Mouse (Mus musculus): Measurements from ENCODE around the gene Rhoq. TPM values are rescaled to one million over a fixed set of nuclear protein-coding genes. Genes with fewer than 3 reads are reported as not detected.

The Rhoq gene
- polyA plus RNA-seq, 1 experiment from 2014 or later, result 13.1 TPM

DNA sequence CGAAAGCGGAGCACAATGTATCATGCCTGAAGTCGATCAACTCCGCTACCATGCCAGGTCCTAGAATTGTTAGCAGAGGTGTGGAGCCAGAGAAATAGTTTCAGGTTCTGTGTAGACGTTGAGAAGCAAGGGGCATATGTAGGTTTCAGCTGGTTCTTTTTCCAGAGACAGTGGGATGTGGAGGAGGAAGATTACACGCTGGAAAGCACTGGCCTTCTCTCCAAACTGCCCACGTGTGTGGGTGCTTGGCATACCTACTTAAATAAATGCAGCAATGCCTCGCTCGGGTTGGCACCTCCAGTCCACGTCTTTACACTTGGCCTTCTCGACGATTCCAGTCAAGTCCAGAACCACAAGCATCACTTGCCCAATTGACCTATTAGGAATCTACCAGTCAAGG, 4.2 kb downstream of the Rhoq start:
- ATAC-seq (ENCODE audit: low FRiP score) (no peak), DNase-seq (ENCODE audit: low spot score) (no peak)
- Histone ChIP-seq H3K9ac (ENCODE audit: low read depth, low read length) (no peak overlapping the region), H3K27me3 (ENCODE audit: control insufficient read depth, insufficient read depth, low read length) (no peaks in the 10 kb centered on the region), H3K36me3 (ENCODE audit: control insufficient read depth, insufficient read depth, low read length) (no peaks in the 10 kb centered on the region), H3K4me2 (replicated peaks; ENCODE audit: low read depth, low read length) (no peak overlapping the region), H3K9me3 (ENCODE audit: control insufficient read depth, low read length) (no peaks in the 10 kb centered on the region), H3K27ac (ENCODE audit: low read depth, low read length) (no peak overlapping the region), H3K4me3 (ENCODE audit: low read depth, low read length) (no peak overlapping the region), H3K4me1 (replicated peaks; ENCODE audit: control insufficient read depth, insufficient read depth, low read length) (peaks cover 4% of the 10 kb centered on the region)
- 94% methylated on average over 12 of the region's 12 CpGs for WGBS

DNA sequence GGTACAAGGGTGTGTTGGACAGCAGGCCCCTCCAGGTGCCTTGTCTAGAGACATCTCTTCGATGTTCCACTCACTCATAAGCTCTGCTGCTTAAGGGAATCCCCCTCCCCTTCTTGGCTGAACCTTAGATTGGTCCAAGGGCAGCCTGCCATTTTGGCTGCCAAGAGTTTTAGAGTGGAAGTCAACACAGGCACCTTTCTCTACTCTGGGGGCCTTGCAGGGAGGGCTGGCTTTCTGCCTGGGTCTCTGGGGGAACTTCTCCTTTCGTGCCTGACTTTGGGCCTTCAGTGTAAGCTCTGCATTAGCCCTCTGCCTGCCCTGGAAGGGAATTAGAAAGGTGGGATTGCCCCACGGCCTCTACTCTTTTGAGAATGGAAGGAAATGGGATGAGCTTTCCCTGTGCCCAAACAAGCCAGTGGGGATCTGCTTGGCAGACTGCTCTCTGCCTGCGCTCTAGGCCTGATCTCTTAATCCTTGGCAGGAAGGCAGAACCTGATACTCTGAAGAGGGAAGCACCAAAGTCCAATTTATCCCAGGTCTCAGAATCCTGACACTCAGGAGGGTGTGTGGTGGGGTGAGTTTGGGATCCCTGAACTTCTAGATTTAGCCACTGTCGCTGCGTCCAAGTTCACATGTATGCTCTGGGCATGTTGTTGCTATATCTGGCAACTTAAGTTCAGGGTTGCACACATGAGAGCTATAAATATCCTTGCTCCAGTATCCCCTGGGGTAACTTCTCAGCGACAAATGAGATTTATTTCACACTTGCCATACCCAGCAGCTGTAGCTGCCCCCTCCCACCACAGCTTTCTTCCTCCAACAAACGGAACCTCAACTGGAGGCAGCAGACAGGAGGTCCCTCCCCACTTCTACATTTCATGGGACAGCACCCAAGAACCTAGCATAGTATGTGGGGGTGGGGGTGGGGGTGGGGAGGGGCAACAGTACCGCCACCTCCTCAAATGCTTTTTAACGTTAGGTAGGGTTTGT, 4.9 kb downstream of the Rhoq start:
- H3K36me3 ChIP-seq (ENCODE audit: control insufficient read depth, insufficient read depth, low read length), result no peaks in the 10 kb centered on the region
- WGBS, result 86% methylated on average over 10 of the region's 10 CpGs
- no peaks in the 10 kb centered on the region for H3K9me3 ChIP-seq (ENCODE audit: control insufficient read depth, low read length)
- H3K4me2 ChIP-seq (replicated peaks; ENCODE audit: low read depth, low read length), result no peak overlapping the region
- H3K4me3 ChIP-seq (ENCODE audit: low read depth, low read length), result no peak overlapping the region
- H3K27me3 ChIP-seq (ENCODE audit: control insufficient read depth, insufficient read depth, low read length), result no peaks in the 10 kb centered on the region
- H3K4me1 ChIP-seq (replicated peaks; ENCODE audit: control insufficient read depth, insufficient read depth, low read length), result peaks cover 4% of the 10 kb centered on the region
- DNase-seq (ENCODE audit: low spot score) (no peak), ATAC-seq (ENCODE audit: low FRiP score) (no peak)
- H3K9ac ChIP-seq (ENCODE audit: low read depth, low read length), result no peak overlapping the region
- no peak overlapping the region for H3K27ac ChIP-seq (ENCODE audit: low read depth, low read length)

DNA sequence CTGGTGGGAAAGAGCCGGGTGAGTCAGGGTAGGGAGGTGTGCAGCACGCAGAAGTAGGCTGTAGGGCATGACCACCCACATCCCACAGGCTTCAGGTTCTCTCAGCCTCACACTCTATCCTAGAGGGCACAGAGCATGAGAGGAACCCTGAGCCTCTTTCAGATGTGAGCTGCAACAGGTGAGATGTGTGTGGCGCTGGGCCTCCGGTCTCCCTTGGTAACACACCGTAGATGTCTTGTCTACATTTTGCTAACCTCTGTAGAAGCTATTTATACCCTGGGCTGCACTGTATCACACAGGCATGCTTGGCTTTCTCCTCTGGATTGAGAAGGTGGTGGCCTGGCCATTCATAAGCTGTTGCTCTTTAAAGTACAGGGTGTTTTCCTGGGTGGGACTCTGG, 5.7 kb downstream of the Rhoq start:
- H3K27ac ChIP-seq (ENCODE audit: low read depth, low read length), result no peak overlapping the region
- ATAC-seq (ENCODE audit: low FRiP score), result no peak
- no peak overlapping the region for H3K9ac ChIP-seq (ENCODE audit: low read depth, low read length)
- no peaks in the 10 kb centered on the region for H3K27me3 ChIP-seq (ENCODE audit: control insufficient read depth, insufficient read depth, low read length)
- H3K9me3 ChIP-seq (ENCODE audit: control insufficient read depth, low read length), result no peaks in the 10 kb centered on the region
- H3K4me2 ChIP-seq (replicated peaks; ENCODE audit: low read depth, low read length), result no peak overlapping the region
- H3K36me3 ChIP-seq (ENCODE audit: control insufficient read depth, insufficient read depth, low read length), result no peaks in the 10 kb centered on the region
- H3K4me1 ChIP-seq (replicated peaks; ENCODE audit: control insufficient read depth, insufficient read depth, low read length), result peaks cover 4% of the 10 kb centered on the region
- no peak overlapping the region for H3K4me3 ChIP-seq (ENCODE audit: low read depth, low read length)
- no peak for DNase-seq (ENCODE audit: low spot score)
- 89% methylated on average over 5 of the region's 5 CpGs for WGBS

DNA sequence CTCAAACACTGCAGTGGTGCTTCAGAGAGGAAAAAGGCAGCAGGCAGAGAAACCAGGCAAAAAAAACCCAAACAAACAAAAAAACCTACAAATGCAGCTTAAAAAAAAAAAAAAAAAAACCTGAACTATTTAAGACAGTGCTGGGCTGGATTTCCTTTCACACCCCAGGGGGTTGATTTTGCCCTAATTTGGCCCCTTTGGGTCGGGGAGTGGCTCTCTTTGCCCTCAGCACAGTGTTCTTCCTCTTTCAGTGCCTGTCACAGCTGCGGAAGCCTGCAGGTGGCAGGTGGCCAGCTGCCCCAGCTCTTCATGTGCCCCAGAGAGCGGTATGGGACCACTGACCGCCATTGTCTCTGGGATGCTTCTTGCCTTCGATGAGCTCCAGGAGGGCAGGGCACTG, 6.7 kb downstream of the Rhoq start:
- no peak for DNase-seq (ENCODE audit: low spot score)
- WGBS, result 60% methylated on average over 5 of the region's 5 CpGs
- no peaks in the 10 kb centered on the region for H3K36me3 ChIP-seq (ENCODE audit: control insufficient read depth, insufficient read depth, low read length)

DNA sequence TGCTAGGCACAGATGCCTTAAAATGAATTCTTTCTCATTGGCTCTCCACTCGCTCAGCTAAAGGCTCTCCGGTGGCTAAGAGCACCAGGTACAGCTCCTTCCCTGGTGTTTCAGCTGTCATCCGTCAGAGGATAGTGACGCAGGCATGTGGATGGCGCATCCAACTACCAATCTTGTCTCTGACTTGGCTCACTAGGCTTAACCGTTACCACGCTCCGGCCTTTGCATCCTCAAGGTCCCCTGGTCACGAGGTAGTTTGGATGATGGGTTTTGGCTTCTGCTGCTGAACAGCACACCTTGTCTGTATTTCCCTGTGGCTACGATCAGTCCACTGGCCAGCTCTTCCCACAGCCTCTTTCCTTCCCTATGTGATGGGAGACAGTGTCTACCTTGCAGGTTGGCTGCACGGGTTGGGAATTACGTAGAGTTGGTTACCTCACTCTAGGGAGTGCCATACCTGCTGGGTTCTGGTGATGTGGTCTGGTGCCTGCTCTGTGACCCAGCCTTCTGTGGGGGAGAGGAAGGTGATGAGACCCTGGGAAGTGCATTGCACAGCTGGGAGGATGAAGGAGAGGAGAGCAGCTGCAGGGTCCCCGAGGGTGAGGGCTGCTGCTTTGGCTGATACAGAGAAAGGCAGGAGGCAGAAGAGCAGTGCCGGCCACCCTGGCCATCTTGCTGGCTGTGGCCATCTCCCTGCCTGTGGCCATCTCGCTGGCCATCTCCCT, 7.3 kb downstream of the Rhoq start:
- H3K4me2 ChIP-seq (replicated peaks; ENCODE audit: low read depth, low read length), result no peak overlapping the region
- no peak for ATAC-seq (ENCODE audit: low FRiP score)
- H3K9ac ChIP-seq (ENCODE audit: low read depth, low read length), result no peak overlapping the region
- DNase-seq (ENCODE audit: low spot score), result no peak
- 92% methylated on average over 15 of the region's 15 CpGs for WGBS
- no peak overlapping the region for H3K4me3 ChIP-seq (ENCODE audit: low read depth, low read length)
- no peaks in the 10 kb centered on the region for H3K36me3 ChIP-seq (ENCODE audit: control insufficient read depth, insufficient read depth, low read length)
- H3K9me3 ChIP-seq (ENCODE audit: control insufficient read depth, low read length), result no peaks in the 10 kb centered on the region
- no peak overlapping the region for H3K27ac ChIP-seq (ENCODE audit: low read depth, low read length)
- H3K27me3 ChIP-seq (ENCODE audit: control insufficient read depth, insufficient read depth, low read length), result no peaks in the 10 kb centered on the region
- H3K4me1 ChIP-seq (replicated peaks; ENCODE audit: control insufficient read depth, insufficient read depth, low read length), result no peaks in the 10 kb centered on the region

More for the DNA sequence above, 6.7 kb downstream of the Rhoq start:
- Histone ChIP-seq H3K4me3 (ENCODE audit: low read depth, low read length) (no peak overlapping the region), H3K27me3 (ENCODE audit: control insufficient read depth, insufficient read depth, low read length) (no peaks in the 10 kb centered on the region), H3K4me2 (replicated peaks; ENCODE audit: low read depth, low read length) (no peak overlapping the region), H3K27ac (ENCODE audit: low read depth, low read length) (no peak overlapping the region), H3K9me3 (ENCODE audit: control insufficient read depth, low read length) (no peaks in the 10 kb centered on the region), H3K9ac (ENCODE audit: low read depth, low read length) (no peak overlapping the region), H3K4me1 (replicated peaks; ENCODE audit: control insufficient read depth, insufficient read depth, low read length) (no peaks in the 10 kb centered on the region)
- ATAC-seq (ENCODE audit: low FRiP score), result no peak

DNA sequence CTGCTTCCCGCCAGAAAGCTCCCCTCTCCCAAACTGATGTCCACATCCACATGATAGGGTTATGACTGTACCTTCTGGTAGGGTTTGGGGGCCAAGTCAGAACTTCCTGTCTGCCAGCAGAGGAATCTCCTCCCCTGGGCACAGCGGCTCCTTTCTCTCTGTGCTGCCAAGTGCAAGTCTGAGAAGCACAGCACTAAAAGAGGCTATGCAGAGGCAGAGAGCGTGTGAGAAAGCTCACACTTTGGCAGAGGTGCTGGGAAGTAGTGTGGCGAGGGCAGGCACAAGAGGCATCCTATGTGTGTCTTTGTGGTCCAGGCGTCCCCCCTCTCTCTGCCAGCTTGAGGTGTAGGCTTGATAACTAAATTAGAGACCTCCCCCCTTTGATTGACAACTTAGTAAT, 8.2 kb downstream of the Rhoq start:
- H3K27ac ChIP-seq (ENCODE audit: low read depth, low read length), result no peak overlapping the region
- H3K36me3 ChIP-seq (ENCODE audit: control insufficient read depth, insufficient read depth, low read length), result no peaks in the 10 kb centered on the region
- no peak overlapping the region for H3K9ac ChIP-seq (ENCODE audit: low read depth, low read length)
- whole genome bisulfite sequencing, result 87% methylated on average over 5 of the region's 5 CpGs
- H3K4me3 ChIP-seq (ENCODE audit: low read depth, low read length), result no peak overlapping the region
- ATAC-seq (ENCODE audit: low FRiP score) (no peak), DNase-seq (ENCODE audit: low spot score) (no peak)
- no peaks in the 10 kb centered on the region for H3K9me3 ChIP-seq (ENCODE audit: control insufficient read depth, low read length)
- H3K4me2 ChIP-seq (replicated peaks; ENCODE audit: low read depth, low read length), result no peak overlapping the region
- no peaks in the 10 kb centered on the region for H3K27me3 ChIP-seq (ENCODE audit: control insufficient read depth, insufficient read depth, low read length)
- no peaks in the 10 kb centered on the region for H3K4me1 ChIP-seq (replicated peaks; ENCODE audit: control insufficient read depth, insufficient read depth, low read length)

DNA sequence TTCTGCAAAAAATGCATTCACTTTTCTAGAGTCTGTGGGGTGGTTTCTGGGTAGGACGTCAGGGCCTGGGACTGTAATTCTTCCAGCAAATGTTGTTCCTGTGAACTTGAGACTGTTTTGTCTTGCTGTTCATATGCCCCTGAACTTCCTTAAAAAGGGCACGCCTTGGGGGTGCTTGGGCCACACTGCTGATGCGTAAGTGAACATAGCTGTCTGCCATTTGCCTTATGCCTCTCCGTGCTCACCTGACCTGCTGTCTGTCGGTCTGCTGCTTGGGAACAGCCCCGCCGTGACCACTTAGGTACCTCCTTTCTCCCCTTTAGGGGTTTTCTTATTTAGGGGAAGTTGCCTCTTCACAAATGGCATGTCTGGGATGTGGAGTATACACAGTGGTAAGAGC, 9.0 kb downstream of the Rhoq start:
- Histone ChIP-seq H3K4me1 (replicated peaks; ENCODE audit: control insufficient read depth, insufficient read depth, low read length) (no peaks in the 10 kb centered on the region), H3K4me3 (ENCODE audit: low read depth, low read length) (no peak overlapping the region), H3K4me2 (replicated peaks; ENCODE audit: low read depth, low read length) (no peak overlapping the region), H3K9ac (ENCODE audit: low read depth, low read length) (no peak overlapping the region), H3K27ac (ENCODE audit: low read depth, low read length) (no peak overlapping the region), H3K27me3 (ENCODE audit: control insufficient read depth, insufficient read depth, low read length) (no peaks in the 10 kb centered on the region), H3K9me3 (ENCODE audit: control insufficient read depth, low read length) (no peaks in the 10 kb centered on the region), H3K36me3 (ENCODE audit: control insufficient read depth, insufficient read depth, low read length) (no peaks in the 10 kb centered on the region)
- no peak for ATAC-seq (ENCODE audit: low FRiP score)
- no peak for DNase-seq (ENCODE audit: low spot score)
- WGBS, result 90% methylated on average over 7 of the region's 7 CpGs

DNA sequence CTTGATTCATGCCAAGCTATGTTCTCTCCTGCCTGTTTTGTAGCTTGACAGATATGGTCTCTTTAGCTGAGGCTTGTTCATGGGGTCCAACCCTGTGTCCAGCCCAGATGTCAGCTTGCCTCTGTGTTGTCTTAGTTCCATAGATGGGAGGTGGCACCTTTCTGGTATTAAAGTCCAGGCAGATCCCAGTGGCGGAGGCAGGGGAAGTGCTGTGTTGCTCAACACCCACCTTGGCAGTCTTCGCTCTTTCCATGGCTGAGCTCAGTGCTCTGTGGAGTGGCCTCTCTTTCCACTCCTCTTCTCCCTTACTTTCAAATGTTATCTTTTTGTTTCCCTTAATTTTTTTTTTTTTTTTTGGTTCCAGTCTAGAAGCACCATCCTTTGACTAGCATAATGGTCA, 10.2 kb downstream of the Rhoq start:
- whole genome bisulfite sequencing, result 91% methylated on average over 2 of the region's 2 CpGs
- H3K9ac ChIP-seq (ENCODE audit: low read depth, low read length), result no peak overlapping the region
- H3K9me3 ChIP-seq (ENCODE audit: control insufficient read depth, low read length), result no peaks in the 10 kb centered on the region
- no peak overlapping the region for H3K4me2 ChIP-seq (replicated peaks; ENCODE audit: low read depth, low read length)
- DNase-seq (ENCODE audit: low spot score) (no peak), ATAC-seq (ENCODE audit: low FRiP score) (no peak)
- no peak overlapping the region for H3K27ac ChIP-seq (ENCODE audit: low read depth, low read length)
- H3K36me3 ChIP-seq (ENCODE audit: control insufficient read depth, insufficient read depth, low read length), result no peaks in the 10 kb centered on the region
- H3K27me3 ChIP-seq (ENCODE audit: control insufficient read depth, insufficient read depth, low read length), result no peaks in the 10 kb centered on the region
- H3K4me1 ChIP-seq (replicated peaks; ENCODE audit: control insufficient read depth, insufficient read depth, low read length), result no peaks in the 10 kb centered on the region
- H3K4me3 ChIP-seq (ENCODE audit: low read depth, low read length), result no peak overlapping the region
